Mouse (Mus musculus) ES-Bruce4 (cell line): ENCODE results near the gene Cmip. TPM values are rescaled to one million over a fixed set of nuclear protein-coding genes. Genes with fewer than 3 reads are reported as not detected.

Experiments
- H3K27ac ChIP-seq: 2 replicates; pipeline ENCODE4 v1.5.1; 2012; ENCODE audit warnings: low read length, inconsistent platforms; ENCODE audit not compliant: insufficient read depth
- H3K27me3 ChIP-seq: 2 replicates; pipeline ENCODE4 v1.6.1; 2012; ENCODE audit warnings: mild to moderate bottlenecking, low read length, inconsistent platforms; ENCODE audit not compliant: control insufficient read depth, poor library complexity, insufficient read depth, severe bottlenecking
- H3K36me3 ChIP-seq: 2 replicates; pipeline ENCODE4 v1.6.1; 2012; ENCODE audit warnings: inconsistent platforms, mild to moderate bottlenecking, low read length, moderate library complexity; ENCODE audit not compliant: control insufficient read depth, poor library complexity, insufficient read depth, severe bottlenecking
- H3K4me1 ChIP-seq: one replicate; pipeline ENCODE4 v1.8.1; 2011; ENCODE audit warnings: low read length; ENCODE audit not compliant: control insufficient read depth, insufficient read depth
- H3K4me3 ChIP-seq: 2 replicates; pipeline ENCODE4 v1.5.1; 2011; ENCODE audit warnings: low read depth, mild to moderate bottlenecking, low read length
- H3K9ac ChIP-seq: 2 replicates; pipeline ENCODE4 v1.6.1; 2012; ENCODE audit warnings: low read depth, mild to moderate bottlenecking, inconsistent platforms; ENCODE audit not compliant: poor library complexity, severe bottlenecking
- H3K9me3 ChIP-seq: replicated peaks from 2 replicates; pipeline ENCODE4 v1.6.1; 2012; ENCODE audit warnings: mild to moderate bottlenecking, low read length, inconsistent platforms; ENCODE audit not compliant: control insufficient read depth, poor library complexity, insufficient read depth, severe bottlenecking
- CTCF ChIP-seq: IDR thresholded peaks from one replicate; pipeline ENCODE4 v1.8.1; 2011; ENCODE audit warnings: low read depth, low read length
- EP300 ChIP-seq: IDR thresholded peaks from 2 replicates; pipeline ENCODE4 v1.6.1; 2011; ENCODE audit warnings: low read depth, low read length; ENCODE audit not compliant: insufficient read depth
- POLR2A ChIP-seq: IDR thresholded peaks from one replicate; pipeline ENCODE4 v1.8.1; 2011; ENCODE audit warnings: low read length; ENCODE audit not compliant: insufficient read depth
- polyA plus RNA-seq: library from polyadenylated mRNA; stranded (reverse); fragments of >200 nt; gene quantifications from 2 replicates; pipeline ENCODE4 v1.2.4, GENCODE M21; 2011; ENCODE audit warnings: low read depth; ENCODE audit not compliant: missing spikeins, insufficient read depth, insufficient read length

Cmip gene
- 64.9 and 67.9 TPM in 2 replicates for polyA plus RNA-seq

- Histone ChIP-seq H3K27me3 (no peaks in the 10 kb centered on the region), H3K9me3 (no peaks in the 10 kb centered on the region), H3K27ac (no peak within 1 kb of the TSS), H3K4me3 (peak within 1 kb of the TSS; percentile 86), H3K4me1 (peaks cover 15% of the 10 kb centered on the region), H3K36me3 (no peaks in the 10 kb centered on the region), H3K9ac (peak within 1 kb of the TSS; percentile 97)
- TF ChIP-seq EP300 (no peak), POLR2A (no peak), CTCF (no peak)
These were observed at the start of gene Cmip for GRCm38 (mm10) chr8:117257029-117257820. Gene Cmip (plus strand): TSS chr8:117257064.

DNA sequence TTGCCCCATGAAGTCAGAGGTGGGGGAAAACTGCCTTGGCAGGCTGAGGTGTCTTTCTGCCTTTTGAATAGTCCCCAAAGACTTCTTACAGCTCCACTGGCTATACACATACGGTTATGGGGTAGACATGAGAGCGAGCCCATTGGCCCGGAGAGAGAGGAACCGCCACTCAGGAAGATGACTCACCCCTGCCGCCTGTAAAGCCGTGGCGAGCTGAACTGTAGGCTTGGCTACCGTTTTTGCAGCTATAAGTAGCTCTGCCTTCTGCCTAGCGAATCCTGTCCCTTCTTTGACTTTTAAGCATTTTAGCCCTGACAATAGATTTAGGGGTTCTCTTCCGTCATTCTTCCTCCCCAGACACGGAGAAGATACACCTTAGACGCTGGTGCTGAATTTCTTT, 47.7 kb upstream of the Cmip start:
- Histone ChIP-seq H3K27me3 (no peaks in the 10 kb centered on the region), H3K9ac (no peak overlapping the region), H3K4me3 (no peak overlapping the region), H3K27ac (no peak overlapping the region), H3K9me3 (no peaks in the 10 kb centered on the region), H3K36me3 (no peaks in the 10 kb centered on the region), H3K4me1 (no peaks in the 10 kb centered on the region)
- TF ChIP-seq POLR2A (no peak), EP300 (no peak), CTCF (no peak)

GRCm38 (mm10) chr8:117212100-117212499, 44.8 kb upstream of the Cmip start:
- H3K4me1 ChIP-seq = no peaks in the 10 kb centered on the region
- TF ChIP-seq CTCF (no peak), POLR2A (no peak), EP300 (no peak)
- H3K27me3 ChIP-seq = no peaks in the 10 kb centered on the region
- H3K4me3 ChIP-seq = no peak overlapping the region
- H3K27ac ChIP-seq = no peak overlapping the region
- H3K9ac ChIP-seq = no peak overlapping the region
- no peaks in the 10 kb centered on the region for H3K36me3 ChIP-seq
- H3K9me3 ChIP-seq = no peaks in the 10 kb centered on the region

GRCm38 (mm10) chr8:117217724-117218123, 39.1 kb upstream of the Cmip start:
- H3K4me1 ChIP-seq = peaks cover 2% of the 10 kb centered on the region
- H3K4me3 ChIP-seq = no peak overlapping the region
- no peak overlapping the region for H3K27ac ChIP-seq
- no peaks in the 10 kb centered on the region for H3K9me3 ChIP-seq
- no peaks in the 10 kb centered on the region for H3K27me3 ChIP-seq
- H3K9ac ChIP-seq = no peak overlapping the region
- TF ChIP-seq POLR2A = no peak
- TF ChIP-seq CTCF = no peak
- TF ChIP-seq EP300 = no peak
- H3K36me3 ChIP-seq = no peaks in the 10 kb centered on the region

DNA sequence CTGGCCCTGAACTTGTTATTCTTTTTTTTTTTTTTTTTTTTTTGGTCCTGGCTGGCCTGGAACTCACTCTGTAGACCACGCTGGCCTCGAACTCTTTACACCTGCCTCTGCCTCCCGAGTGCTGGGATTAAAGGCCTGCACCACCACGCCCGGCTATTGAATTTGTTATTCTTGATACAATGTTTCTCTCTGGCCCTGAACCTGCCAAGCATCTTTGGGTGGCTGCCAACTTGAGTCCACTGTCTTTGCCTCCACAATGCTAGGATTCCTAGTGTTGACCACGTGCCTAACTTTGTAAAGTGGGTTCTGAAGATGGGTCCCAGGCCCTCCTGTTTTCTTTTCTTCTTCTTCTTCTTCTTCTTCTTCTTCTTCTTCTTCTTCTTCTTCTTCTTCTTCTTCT, 34.5 kb upstream of the Cmip start:
- Histone ChIP-seq H3K27me3 (no peaks in the 10 kb centered on the region), H3K4me3 (no peak overlapping the region), H3K9ac (no peak overlapping the region), H3K36me3 (no peaks in the 10 kb centered on the region), H3K27ac (no peak overlapping the region), H3K9me3 (no peaks in the 10 kb centered on the region), H3K4me1 (peaks cover 2% of the 10 kb centered on the region)
- TF ChIP-seq POLR2A (no peak), EP300 (no peak), CTCF (no peak)

GRCm38 (mm10) chr8:117224630-117225029, 32.2 kb upstream of the Cmip start:
- TF ChIP-seq CTCF (peak; percentile 95), POLR2A (no peak), EP300 (0 out of 2 replicates have a peak, but pooled peaks have one; percentile 10)
- H3K27ac ChIP-seq = no peak overlapping the region
- no peaks in the 10 kb centered on the region for H3K9me3 ChIP-seq
- H3K4me1 ChIP-seq = peaks cover 2% of the 10 kb centered on the region
- H3K9ac ChIP-seq = no peak overlapping the region
- H3K36me3 ChIP-seq = no peaks in the 10 kb centered on the region
- H3K4me3 ChIP-seq = no peak overlapping the region
- no peaks in the 10 kb centered on the region for H3K27me3 ChIP-seq
